In the genomic region with DNA sequence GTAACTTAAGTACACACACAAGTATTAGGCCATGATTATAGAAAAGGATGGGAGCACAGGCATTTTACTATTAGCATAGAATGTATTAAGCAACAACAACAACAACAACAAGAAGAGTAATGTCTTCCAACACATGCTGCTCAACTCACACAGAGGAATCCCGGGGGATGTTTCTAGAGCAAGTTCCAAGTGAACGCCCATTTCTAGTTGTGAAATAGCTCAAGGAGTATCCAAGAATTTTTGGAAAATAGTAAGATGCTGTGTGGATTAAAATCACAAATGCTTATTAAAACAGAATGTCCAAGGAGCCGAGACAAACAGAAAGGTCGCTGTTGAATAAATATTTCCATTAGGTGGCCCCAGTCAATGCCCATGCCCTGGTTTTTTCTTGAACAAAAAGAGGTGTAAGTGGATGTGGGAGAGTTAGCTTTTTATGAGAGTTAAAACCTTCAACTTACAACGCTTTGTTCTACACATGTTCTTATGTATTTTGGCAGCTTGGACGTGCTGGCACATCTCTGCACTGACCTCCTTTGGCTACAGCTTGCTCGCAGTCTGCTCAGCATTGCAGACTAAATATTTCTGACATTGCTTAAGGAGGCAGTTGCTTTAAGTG, we compare ENCODE assay signal across 14 mouse cellular contexts.
A peak's percentile ranks its signal among the peaks of the same experiment; 100 is the strongest.
DNase-seq lines count a peak whose midpoint lies in the region; ATAC-seq lines count a peak whose summit lies in the region.
"Had no signal": no experiment of that assay in that cellular context is flagged by ENCODE, and none has a peak within 500 bp of the region (broad histone marks: within the 10 kb centered on the region; RNA-seq: fewer than 3 reads in every experiment).

No protein-coding gene starts in this region.

- H3K27ac ChIP-seq in forebrain, embryonic 15.5 days (replicated peaks), result peak overlapping the region; percentile 29
- H3K27ac ChIP-seq in forebrain, embryonic 11.5 days (ENCODE audit: low read depth, low read length), result no peak overlapping the region

- no peaks in the 10 kb centered on the region for H3K9me3 ChIP-seq in forebrain, embryonic 15.5 days
- H3K9me3 ChIP-seq in forebrain, embryonic 11.5 days (ENCODE audit: control insufficient read depth, low read length), result no peaks in the 10 kb centered on the region
- H3K9me3 ChIP-seq: megakaryocyte, embryonic 14.5 days had no signal

- H3K27me3 ChIP-seq in forebrain, embryonic 15.5 days, result no peaks in the 10 kb centered on the region
- no peaks in the 10 kb centered on the region for H3K27me3 ChIP-seq in forebrain, embryonic 11.5 days (ENCODE audit: control insufficient read depth, insufficient read depth, low read length)
- H3K27me3 ChIP-seq: megakaryocyte, embryonic 14.5 days; Patski had no signal

- H3K9ac ChIP-seq in forebrain, embryonic 15.5 days (replicated peaks), result no peak overlapping the region
- no peak overlapping the region for H3K9ac ChIP-seq in forebrain, embryonic 11.5 days (ENCODE audit: low read length)

- H3K4me1 ChIP-seq in forebrain, embryonic 15.5 days, result peaks cover 42% of the 10 kb centered on the region
- peaks cover 6% of the 10 kb centered on the region for H3K4me1 ChIP-seq in forebrain, embryonic 11.5 days (replicated peaks; ENCODE audit: control insufficient read depth, insufficient read depth, low read length)

- DNase-seq in forebrain, embryonic 11.5 days (ENCODE audit: low spot score), result no peak
- peak; percentile 32 for DNase-seq in kidney, postnatal 14 days
- no peak for DNase-seq in kidney, postnatal 10 days
- peak; percentile 47 for DNase-seq in fibroblast of lung, adult 2 months (ENCODE audit: low read depth)
- peak; percentile 51 for DNase-seq in lung, postnatal 14 days
- no peak for DNase-seq in ovary, postnatal 10 days (ENCODE audit: low spot score)
- no peak for DNase-seq in layer of hippocampus, postnatal 14 days (ENCODE audit: low spot score in 2 of 2)
- DNase-seq: thymus, postnatal 25 days had no signal

- WGBS in forebrain, embryonic 15.5 days, result 77% methylated on average over 7 of the region's 7 CpGs
- WGBS in forebrain, embryonic 11.5 days, result 89% methylated on average over 7 of the region's 7 CpGs

- H3K4me2 ChIP-seq in forebrain, embryonic 15.5 days (replicated peaks), result no peak overlapping the region
- H3K4me2 ChIP-seq in forebrain, embryonic 11.5 days (ENCODE audit: low read depth, low read length, severe bottlenecking), result no peak overlapping the region

- H3K4me3 ChIP-seq in forebrain, embryonic 15.5 days, result no peak overlapping the region
- H3K4me3 ChIP-seq in forebrain, embryonic 11.5 days (ENCODE audit: low read depth, low read length), result no peak overlapping the region
- H3K4me3 ChIP-seq: erythroblast, embryonic 14.5 days; megakaryocyte, embryonic 14.5 days; myocyte had no signal

- H3K36me3 ChIP-seq in forebrain, embryonic 15.5 days, result no peaks in the 10 kb centered on the region
- H3K36me3 ChIP-seq in forebrain, embryonic 11.5 days (ENCODE audit: control insufficient read depth, insufficient read depth, low read length), result no peaks in the 10 kb centered on the region

- ATAC-seq in forebrain, embryonic 15.5 days (replicated peaks), result no peak
- no peak for ATAC-seq in forebrain, embryonic 11.5 days (replicated peaks; ENCODE audit: low FRiP score)
- ATAC-seq: inflammation-experienced regulatory T-cells, adult 6 months; Patski had no signal

Comparison
In these comparisons a context has a peak if more than half of its experiments do, and no peak if none do; other contexts are left out.
1. DNase-seq: peak in kidney, postnatal 14 days (single experiment), fibroblast of lung, adult 2 months (single experiment) and lung, postnatal 14 days (single experiment); none in forebrain, embryonic 11.5 days (single experiment), kidney, postnatal 10 days (single experiment), ovary, postnatal 10 days (single experiment) and layer of hippocampus, postnatal 14 days (0 of 2).